Mouse (Mus musculus) layer of hippocampus, adult 6 months (tissue): ENCODE data around the gene Gm20894. TPM values are rescaled to one million over a fixed set of nuclear protein-coding genes. Genes with fewer than 3 reads are reported as not detected.

Experiments
- long read RNA-seq, 2 experiments: library from polyadenylated mRNA; unstranded; transcript quantifications; one replicate each; pipeline ENCODE4 v2.0.0; 2019 to 2020
- polyA plus RNA-seq: library from polyadenylated mRNA; unstranded; fragments of <200 nt; fragmentation: Nextera tagmentation; gene quantifications from 2 replicates; pipeline ENCODE4 v1.2.3, GENCODE M21; 2021

The Gm20894 gene
- polyA plus RNA-seq, result not detected in 2 replicates
- long read RNA-seq, experiment 1, result 0 reads
- long read RNA-seq, experiment 2, result 0 reads

DNA sequence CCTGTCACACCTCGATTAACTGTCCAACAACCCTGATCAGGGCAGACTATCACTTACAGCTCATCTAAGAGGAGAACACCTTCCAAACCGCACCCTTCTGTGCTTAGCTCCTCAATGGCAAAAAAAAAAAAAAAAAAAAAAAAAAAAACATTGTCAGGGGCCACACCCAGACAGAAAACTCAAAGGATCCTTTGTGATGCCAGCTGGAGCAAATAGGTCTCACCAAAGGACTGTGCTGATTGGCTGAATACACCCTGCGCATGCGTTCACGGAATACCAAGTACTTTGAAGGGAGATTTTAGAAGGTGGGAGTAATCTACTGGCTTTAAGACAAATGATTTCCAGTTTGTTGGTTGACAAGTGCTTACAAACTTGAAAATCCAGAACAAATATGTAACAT lies at the start of gene Gm20894:
Gene Gm20894, minus strand, starts transcription at position 101 of the 400 bp plus-strand sequence.

